Mouse (Mus musculus): ENCODE measurements around the gene Pcare. TPM values are rescaled to one million over a fixed set of nuclear protein-coding genes. Genes with fewer than 3 reads are reported as not detected.

Pcare gene
- total RNA-seq, 2 experiments from 2014 or later = 0.15 to 0.19 TPM

GRCm38 (mm10) chr17:71736442-71736841 is 16.3 kb downstream of the Pcare start:
- DNase-seq (ENCODE audit: extremely low spot score in 1 of 2, low spot score in 1 of 2) = no peak

GRCm38 (mm10) chr17:71730655-71731054 is 22.0 kb downstream of the Pcare start:
- no peak for DNase-seq (ENCODE audit: extremely low spot score in 1 of 2, low spot score in 1 of 2)

- no peak for DNase-seq (ENCODE audit: extremely low spot score in 1 of 2, low spot score in 1 of 2)
Measured at GRCm38 (mm10) chr17:71721019-71721418, 31.7 kb downstream of the Pcare start.

GRCm38 (mm10) chr17:71720434-71720833 is 32.3 kb downstream of the Pcare start:
- DNase-seq (ENCODE audit: extremely low spot score in 1 of 2, low spot score in 1 of 2) = no peak

- DNase-seq (ENCODE audit: extremely low spot score in 1 of 2, low spot score in 1 of 2) = no peak
Measured at GRCm38 (mm10) chr17:71717881-71718625, 34.6 kb downstream of the Pcare start.

GRCm38 (mm10) chr17:71715034-71715433 is 37.7 kb downstream of the Pcare start:
- no peak for DNase-seq (ENCODE audit: extremely low spot score in 1 of 2, low spot score in 1 of 2)

GRCm38 (mm10) chr17:71712279-71712678 is 40.4 kb downstream of the Pcare start:
- DNase-seq (ENCODE audit: extremely low spot score in 1 of 2, low spot score in 1 of 2) = no peak

- no peak for DNase-seq (ENCODE audit: extremely low spot score in 1 of 2, low spot score in 1 of 2)
Measured at GRCm38 (mm10) chr17:71707715-71708114, 45.0 kb downstream of the Pcare start.

GRCm38 (mm10) chr17:71705550-71706480 is 46.9 kb downstream of the Pcare start:
- no peak for DNase-seq (ENCODE audit: extremely low spot score in 1 of 2, low spot score in 1 of 2)

- no peak for DNase-seq (ENCODE audit: extremely low spot score in 1 of 2, low spot score in 1 of 2)
Measured at GRCm38 (mm10) chr17:71705113-71705512, 47.6 kb downstream of the Pcare start.

- DNase-seq (ENCODE audit: extremely low spot score in 1 of 2, low spot score in 1 of 2) = no peak
Measured at GRCm38 (mm10) chr17:71698619-71698956, 54.1 kb downstream of the Pcare start.

- DNase-seq (ENCODE audit: extremely low spot score in 1 of 2, low spot score in 1 of 2) = no peak
Measured at GRCm38 (mm10) chr17:71697896-71698618, 54.6 kb downstream of the Pcare start.

GRCm38 (mm10) chr17:71696396-71696795 is 56.3 kb downstream of the Pcare start:
- no peak for DNase-seq (ENCODE audit: extremely low spot score in 1 of 2, low spot score in 1 of 2)

- no peak for DNase-seq (ENCODE audit: extremely low spot score in 1 of 2, low spot score in 1 of 2)
Measured at GRCm38 (mm10) chr17:71695716-71696315, 56.9 kb downstream of the Pcare start.

GRCm38 (mm10) chr17:71695151-71695550 is 57.5 kb downstream of the Pcare start:
- no peak for DNase-seq (ENCODE audit: extremely low spot score in 1 of 2, low spot score in 1 of 2)

GRCm38 (mm10) chr17:71693780-71694179 is 58.9 kb downstream of the Pcare start:
- peak in 1 of 2 experiments; percentile 42 for DNase-seq (ENCODE audit: extremely low spot score in 1 of 2, low spot score in 1 of 2)
